Mouse (Mus musculus) CD4-positive, CD25-positive, alpha-beta regulatory T cell, adult 4 months (primary cell): ENCODE results near the gene Abhd17b. TPM values are rescaled to one million over a fixed set of nuclear protein-coding genes. Genes with fewer than 3 reads are reported as not detected.
"Not testable (repeated sequence)": the region's sequence is repeated elsewhere in the genome, so short reads cannot be mapped to it uniquely, and the experiment has no call there.

Experiments
- ATAC-seq: one replicate; pipeline ENCODE4 v1.8.0; 2017
- polyA plus RNA-seq, 2 experiments: library from polyadenylated mRNA; unstranded; fragments of 100-300 nt; shearing (Covaris generic); gene quantifications; one replicate each; pipeline ENCODE4 v1.2.1; 2017

The Abhd17b gene
- polyA plus RNA-seq, 2 experiments from 2014 or later: 7.8 to 12.1 TPM

- ATAC-seq: peak; percentile 87
Measured at GRCm38 (mm10) chr19:21652285-21653171, 457 bp upstream of the Abhd17b start, which contains the start of gene 1110059E24Rik. Gene 1110059E24Rik, minus strand, starts transcription at chr19:21652976.

- ATAC-seq: no peak
Measured at GRCm38 (mm10) chr19:21654788-21655187, 1.8 kb downstream of the Abhd17b start.

GRCm38 (mm10) chr19:21660734-21661133, 7.7 kb downstream of the Abhd17b start:
- no peak for ATAC-seq

- ATAC-seq: no peak
Measured at GRCm38 (mm10) chr19:21663756-21664456, 10.9 kb downstream of the Abhd17b start.

- no peak for ATAC-seq
Measured at GRCm38 (mm10) chr19:21669650-21670049, 16.7 kb downstream of the Abhd17b start.

- ATAC-seq: no peak
Measured at GRCm38 (mm10) chr19:21674354-21675096, 21.5 kb downstream of the Abhd17b start.

GRCm38 (mm10) chr19:21680091-21680490, 27.1 kb downstream of the Abhd17b start:
- ATAC-seq: no peak

- no peak for ATAC-seq
Measured at GRCm38 (mm10) chr19:21680986-21681385, 28.0 kb downstream of the Abhd17b start.

GRCm38 (mm10) chr19:21713260-21714031, 60.5 kb downstream of the Abhd17b start:
- ATAC-seq: peak; percentile 95

- peak; percentile 44 for ATAC-seq
Measured at GRCm38 (mm10) chr19:21714278-21714883, 61.4 kb downstream of the Abhd17b start.

- ATAC-seq: no peak
Measured at GRCm38 (mm10) chr19:21715005-21715442, 62.0 kb downstream of the Abhd17b start.

GRCm38 (mm10) chr19:21715515-21715914, 62.5 kb downstream of the Abhd17b start:
- ATAC-seq: no peak

- no peak for ATAC-seq
Measured at GRCm38 (mm10) chr19:21716456-21716855, 63.5 kb downstream of the Abhd17b start.

GRCm38 (mm10) chr19:21719206-21719605, 66.2 kb downstream of the Abhd17b start:
- no peak for ATAC-seq

- ATAC-seq: no peak
Measured at GRCm38 (mm10) chr19:21720950-21721349, 68.0 kb downstream of the Abhd17b start.

- ATAC-seq: not testable (repeated sequence)
Measured at GRCm38 (mm10) chr19:21723280-21723679, 70.3 kb downstream of the Abhd17b start.

- no peak for ATAC-seq
Measured at GRCm38 (mm10) chr19:21723911-21724655, 71.1 kb downstream of the Abhd17b start.

- no peak for ATAC-seq
Measured at GRCm38 (mm10) chr19:21725168-21725567, 72.2 kb downstream of the Abhd17b start.

- no peak for ATAC-seq
Measured at GRCm38 (mm10) chr19:21727081-21727480, 74.1 kb downstream of the Abhd17b start.

- no peak for ATAC-seq
Measured at GRCm38 (mm10) chr19:21728342-21728741, 75.4 kb downstream of the Abhd17b start.

- no peak for ATAC-seq
Measured at GRCm38 (mm10) chr19:21731887-21732286, 78.9 kb downstream of the Abhd17b start.
